Mouse (Mus musculus) T-helper 1 cell (primary cell): Measurements from ENCODE around the gene Pde4d.

Experiments
- in situ Hi-C: fragments of 300-600 bp; cut with MboI, MseI; formaldehyde crosslinking; loops from one replicate; pipeline ENCODE4 v1.15.1; 2025; ENCODE audit warnings: high pct_unique_total_duplicates

The Pde4d gene

DNA sequence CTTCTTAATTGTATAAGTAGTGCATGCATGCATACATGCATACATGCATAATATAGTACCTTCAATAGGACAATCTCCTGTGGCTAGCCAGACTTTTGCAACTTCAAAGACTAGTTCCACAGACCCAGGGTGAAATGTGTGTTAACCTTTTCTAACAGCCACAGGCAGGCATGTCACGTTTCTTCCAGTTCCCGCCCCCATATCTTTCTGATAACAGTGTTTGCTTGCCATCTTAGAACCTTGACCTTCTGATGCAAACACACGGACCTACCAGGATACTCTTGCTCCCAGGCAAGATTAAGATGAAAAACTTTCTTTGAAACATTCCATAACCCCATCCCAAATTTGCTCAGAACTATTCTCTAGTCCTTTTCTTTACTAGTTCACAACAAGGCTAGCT is 1357.7 kb downstream of the Pde4d start:
- in situ Hi-C loops = no loop called here

DNA sequence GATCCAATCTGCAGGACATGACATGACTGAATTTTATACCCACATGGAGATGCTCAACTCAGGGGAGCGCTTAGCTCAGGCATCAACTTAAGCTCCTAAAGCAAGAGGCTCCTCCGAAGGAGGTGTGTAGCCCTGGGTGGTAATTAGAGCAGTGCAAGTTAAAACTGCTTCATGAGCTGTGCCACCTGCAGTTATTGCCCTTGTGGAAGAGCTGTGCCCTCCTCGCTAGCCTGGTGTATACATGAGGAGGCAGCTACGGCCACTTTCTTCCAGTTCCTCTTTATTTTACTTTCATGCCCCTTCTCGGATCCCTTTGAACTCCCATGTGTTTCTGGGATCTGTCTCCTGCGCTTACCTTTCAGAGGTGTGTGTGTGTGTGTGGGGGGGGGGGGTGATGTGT is 1358.3 kb downstream of the Pde4d start:
- in situ Hi-C loops = no loop called here

DNA sequence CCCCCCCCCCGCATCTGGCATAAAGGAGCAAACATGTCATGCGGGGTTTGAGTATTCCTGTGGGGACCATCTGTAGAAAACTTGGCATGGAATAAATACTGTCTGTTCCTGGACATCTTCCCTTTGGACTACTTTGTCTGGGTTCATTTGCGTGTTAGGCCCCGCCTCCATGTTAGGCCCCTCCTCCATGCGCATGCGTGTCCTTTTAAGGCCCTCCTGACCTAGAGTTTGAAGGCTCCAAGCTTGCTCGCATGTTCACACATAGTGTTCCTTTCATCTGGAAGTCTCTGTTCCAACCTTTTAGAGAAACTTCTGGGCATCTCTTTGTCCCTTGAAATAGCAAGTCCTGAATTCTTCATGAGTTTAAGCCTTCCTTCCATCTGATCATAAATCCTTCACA is 1359.2 kb downstream of the Pde4d start:
- in situ Hi-C loops = no loop called here

DNA sequence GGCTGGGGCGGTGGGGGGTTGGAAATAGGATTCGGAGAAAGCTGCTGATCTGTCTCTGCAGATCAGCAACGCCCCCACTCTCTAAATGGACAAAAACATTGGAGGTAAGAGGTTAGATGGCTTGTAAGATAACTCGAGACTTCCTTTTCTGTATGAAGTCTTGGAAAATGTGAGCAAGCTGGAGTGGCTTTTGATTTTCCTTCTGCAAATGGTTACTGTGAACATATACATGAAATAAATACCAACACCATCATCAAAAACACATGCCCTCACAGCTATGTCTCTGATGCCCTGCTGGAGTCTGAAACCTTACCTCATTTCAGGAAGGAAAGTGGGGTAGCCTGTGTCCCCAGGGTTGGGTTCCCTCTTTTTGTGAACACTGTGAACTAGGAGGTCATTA is 1359.9 kb downstream of the Pde4d start:
- in situ Hi-C loops = no loop called here

DNA sequence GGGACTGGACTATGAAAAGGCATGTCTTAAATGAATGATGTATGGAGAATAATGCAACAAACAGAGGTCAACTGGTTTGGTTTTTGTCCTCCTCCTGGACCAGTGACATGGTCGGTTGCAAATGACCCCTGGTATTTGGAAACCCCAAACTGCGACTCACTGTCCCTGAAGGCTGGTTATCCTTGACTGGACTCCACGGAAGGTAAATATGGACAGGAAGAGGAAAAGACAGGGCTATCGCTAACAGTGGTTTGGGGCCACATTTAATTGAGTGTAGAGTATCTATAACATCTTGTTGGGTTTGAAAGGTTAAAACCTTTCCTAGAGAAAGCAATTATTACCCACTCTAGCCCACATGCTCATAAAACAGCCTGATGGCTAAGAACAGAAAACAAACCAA is 1364.2 kb downstream of the Pde4d start:
- in situ Hi-C loops = no loop called here

DNA sequence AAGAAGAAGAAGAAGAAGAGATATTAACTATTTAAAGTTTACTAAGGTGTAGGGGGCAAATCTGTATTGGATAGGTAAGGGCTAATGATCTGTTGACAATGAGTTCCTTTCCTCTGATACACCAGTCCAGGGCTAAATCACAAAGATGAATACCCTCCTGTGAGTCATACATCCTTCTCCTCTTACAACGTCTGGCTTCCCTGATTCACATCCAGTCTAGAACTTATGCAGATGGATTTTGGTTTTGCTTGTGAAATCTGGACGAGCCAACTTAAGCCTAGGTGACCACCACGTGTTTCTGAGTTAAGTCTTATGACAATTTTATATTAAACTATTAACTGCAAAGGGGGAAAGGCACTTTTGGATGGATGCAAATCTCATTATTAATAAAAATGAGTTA is 1369.3 kb downstream of the Pde4d start:
- in situ Hi-C loops = no loop called here

DNA sequence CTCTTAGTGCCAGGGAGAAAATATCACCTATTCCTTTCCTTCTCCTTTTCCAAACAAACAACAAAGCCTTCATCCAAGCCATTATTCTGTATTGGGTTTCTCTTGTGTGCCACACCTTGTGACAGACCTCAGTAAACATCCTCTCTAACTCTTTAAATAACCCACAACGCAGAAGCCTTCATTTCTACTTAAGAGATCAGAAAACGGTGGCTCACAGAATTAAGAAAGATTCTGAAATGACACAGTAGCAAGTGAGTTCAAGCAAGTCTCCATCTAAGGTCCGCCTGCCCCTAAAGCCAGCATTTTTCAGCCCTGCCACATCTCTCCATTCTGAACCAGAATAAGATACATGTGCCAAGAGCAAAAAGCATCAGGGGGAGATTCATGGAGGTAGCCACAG is 1370.4 kb downstream of the Pde4d start:
- in situ Hi-C loops = loop anchor here (5.0 kb wide), 1 partner anchor 82 kb away; no protein-coding TSS in a partner anchor

DNA sequence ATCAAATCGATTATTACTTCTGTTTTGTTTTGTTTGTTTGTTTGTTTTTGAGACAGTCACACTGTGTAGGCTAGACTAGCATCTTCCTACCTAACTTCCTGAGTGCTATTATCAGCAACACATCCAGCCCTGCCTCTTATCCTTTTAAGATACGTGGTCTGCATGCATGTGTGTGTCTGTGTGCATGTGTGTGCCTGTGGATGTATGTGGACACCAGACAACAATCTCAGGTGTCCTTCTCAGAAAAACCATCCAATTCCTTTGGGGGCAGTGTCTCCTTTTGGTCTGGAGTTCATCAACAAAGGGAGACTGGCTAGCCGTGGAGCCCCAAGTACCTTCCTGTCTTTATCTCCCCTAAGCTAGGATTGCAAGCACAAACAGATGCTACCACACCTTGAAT is 1371.1 kb downstream of the Pde4d start:
- in situ Hi-C loops = loop anchor here (5.0 kb wide), 1 partner anchor 81 kb away; no protein-coding TSS in a partner anchor

DNA sequence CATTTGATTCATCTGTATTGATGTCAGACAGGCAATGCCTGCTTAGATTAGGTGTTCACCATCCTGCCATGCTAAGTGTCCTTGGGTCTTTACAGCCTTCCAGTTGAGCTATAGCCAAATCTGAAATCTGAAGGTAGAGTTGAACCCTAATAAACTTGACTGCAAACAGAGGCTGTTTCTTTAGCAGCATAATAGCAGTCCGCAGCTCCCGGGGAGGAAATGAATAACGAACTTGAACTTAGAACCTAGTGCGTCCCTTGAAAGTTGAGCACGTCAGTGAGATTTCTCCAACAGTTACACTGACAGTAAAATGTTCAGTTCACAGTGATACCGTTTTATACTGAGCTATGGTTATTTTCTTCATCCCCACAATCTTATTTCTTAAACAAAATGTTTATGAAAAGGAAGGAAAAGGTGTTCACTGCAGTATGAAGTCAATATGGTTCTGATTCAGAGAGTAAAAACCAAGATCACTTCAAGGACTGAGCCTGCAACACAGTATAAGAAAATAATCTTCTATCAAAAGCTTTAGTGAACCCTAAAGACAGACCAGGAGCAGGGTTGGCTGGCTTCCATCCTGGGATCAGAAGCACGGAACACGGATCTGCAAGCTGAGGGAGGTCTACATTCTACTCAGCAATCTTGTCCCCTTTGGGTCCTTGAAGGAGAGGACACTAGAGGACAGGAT is 1372.1 kb downstream of the Pde4d start:
- in situ Hi-C loops = loop anchor here (5.0 kb wide), 1 partner anchor 80 kb away; no protein-coding TSS in a partner anchor

DNA sequence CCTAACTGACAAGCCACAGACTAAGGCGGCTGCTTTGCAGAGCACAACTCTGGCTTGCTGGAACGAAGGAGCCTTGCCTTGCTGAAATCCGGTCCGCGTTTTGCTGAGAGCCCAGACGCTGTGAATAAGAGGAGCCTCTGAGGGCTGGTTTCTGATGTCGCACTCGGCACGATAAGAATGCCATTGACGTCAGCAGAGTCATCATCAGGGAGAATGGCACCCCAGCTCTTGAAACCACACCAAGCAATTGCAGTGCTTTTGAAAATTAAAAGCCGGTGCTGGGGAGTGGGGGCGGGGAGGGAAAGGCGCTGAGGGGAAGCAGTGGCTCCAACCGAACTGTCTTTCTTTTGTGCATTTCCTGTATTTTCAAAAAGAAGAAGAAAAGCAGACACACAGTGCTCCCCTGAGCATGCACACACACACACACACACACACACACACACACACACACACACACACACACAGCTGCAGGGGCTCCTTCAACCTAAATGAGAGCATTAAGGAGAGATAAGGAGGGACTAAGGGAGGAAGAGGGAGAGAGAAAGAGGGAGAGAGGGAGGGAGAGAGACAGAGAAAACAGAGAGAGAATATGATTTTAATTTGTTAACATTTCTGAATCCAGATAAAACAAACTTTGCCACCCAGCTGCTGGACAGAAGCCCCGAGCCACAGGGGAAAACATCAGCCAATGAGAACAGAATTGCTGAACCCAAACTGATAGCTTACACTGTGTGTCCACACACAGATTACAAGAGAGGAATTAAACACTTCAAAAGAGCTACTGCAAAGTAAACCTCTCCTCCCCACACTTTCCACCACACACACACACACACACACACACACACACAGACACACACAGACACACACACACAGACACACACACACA is 1372.9 kb downstream of the Pde4d start:
- in situ Hi-C loops = loop anchor here (5.0 kb wide), 1 partner anchor 80 kb away; no protein-coding TSS in a partner anchor

DNA sequence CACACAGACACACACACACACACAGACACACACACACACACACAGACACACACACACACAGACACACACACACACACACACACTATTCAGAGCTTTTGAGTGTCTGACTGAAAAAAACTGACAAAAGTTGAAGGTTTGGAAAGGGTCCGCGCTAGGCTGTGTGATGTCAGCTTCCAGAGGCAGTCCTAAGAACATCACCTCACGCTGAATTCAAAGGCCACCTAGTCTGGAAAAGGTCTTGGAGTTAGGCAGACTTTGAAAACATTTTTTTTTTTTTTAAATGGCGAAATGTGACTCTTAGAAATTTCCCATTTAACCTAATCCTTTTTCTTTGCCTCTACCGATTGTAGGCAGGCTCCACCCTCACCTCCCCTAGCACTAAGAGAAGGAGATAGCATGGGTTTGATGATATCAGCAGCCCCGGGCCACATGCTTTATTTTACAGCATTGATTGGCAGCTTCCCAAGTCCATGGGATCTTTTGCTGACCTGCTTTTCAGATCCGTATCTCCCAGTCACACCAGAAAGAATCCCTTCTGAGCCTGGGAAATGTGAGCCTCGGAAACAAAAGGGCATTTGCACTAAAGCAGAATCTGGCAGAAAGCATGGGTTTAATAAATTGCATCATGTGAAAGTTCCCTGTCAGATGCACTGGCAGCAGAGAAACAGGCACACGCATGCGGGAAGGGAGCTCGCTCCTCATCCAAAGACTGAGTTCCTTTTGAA is 1373.7 kb downstream of the Pde4d start:
- in situ Hi-C loops = loop anchor here (5.0 kb wide), 1 partner anchor 79 kb away; no protein-coding TSS in a partner anchor

DNA sequence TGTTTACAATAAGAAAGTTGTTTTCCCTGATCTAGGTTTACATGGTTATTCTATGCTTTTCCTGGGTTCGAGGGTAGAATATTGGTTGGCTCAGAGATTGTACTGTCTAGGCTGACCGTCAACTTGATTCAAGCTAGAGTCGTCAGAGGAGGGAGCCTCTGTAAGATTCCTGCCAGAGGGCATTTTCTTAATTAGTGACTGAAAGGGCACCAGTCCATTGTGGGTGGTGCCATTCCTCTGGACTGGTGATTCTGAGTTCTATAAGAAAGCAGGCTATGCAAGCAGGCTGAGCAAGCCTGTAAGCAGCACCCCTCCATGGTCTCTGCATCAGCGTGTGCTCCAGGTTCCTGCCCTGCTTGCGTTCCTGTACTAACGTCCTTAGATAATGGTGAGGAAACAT is 1376.1 kb downstream of the Pde4d start:
- in situ Hi-C loops = no loop called here

DNA sequence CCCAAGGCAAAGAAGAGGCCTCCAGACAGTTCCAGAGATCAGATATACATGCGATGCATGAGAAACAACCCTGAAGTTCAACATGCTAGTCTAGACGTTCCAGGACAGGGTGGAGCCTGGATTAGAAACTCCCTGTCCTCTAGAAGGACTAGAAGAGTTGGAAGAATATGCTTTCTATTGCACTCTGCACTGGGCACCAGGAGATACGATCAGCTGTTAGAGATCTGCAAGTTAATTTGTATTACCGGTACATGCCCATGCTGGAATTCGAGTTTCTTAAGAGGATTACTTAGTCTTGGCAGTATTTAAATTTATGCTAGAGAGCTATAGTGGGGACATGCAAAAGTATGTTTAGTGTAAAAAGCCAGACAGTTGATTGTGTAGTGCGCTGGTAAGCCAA is 1377.6 kb downstream of the Pde4d start:
- in situ Hi-C loops = no loop called here

DNA sequence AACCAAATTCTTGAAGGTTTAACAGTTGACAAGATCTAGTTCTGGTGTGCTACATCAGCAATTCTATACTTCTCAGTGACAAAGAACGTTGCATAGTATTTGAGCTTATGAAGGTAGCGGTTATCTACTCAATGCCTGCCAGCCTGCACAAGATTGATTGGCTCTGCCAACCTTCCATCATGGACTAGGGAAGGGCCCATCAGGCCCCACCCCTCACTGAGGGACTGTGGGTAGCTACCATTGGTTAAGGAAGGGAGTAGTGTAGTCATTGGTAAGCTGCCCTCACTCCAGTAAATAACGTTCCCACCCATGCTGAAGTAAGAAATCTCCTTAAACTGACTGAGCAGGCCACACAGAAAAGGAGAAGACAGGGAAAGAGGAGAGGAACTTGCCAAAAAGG is 1378.2 kb downstream of the Pde4d start:
- in situ Hi-C loops = no loop called here

DNA sequence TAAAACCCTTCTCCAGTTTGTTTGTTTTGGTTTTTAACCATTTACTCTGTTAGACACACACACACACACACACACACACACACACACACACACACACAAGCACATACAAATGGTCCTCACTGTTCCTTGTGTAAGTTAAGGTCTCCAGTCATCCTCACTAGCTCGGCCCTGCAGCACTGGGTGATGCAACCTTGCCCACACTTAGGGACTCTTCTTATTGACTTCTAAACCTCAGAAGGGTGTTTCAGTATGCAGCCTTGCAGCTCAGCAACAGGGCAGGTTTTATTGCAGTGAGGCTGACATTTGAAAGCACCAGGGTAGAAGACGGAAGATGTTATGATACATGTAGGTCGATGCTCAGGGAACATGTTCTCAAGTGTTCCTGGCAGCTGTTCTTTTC is 1379.7 kb downstream of the Pde4d start:
- in situ Hi-C loops = no loop called here

DNA sequence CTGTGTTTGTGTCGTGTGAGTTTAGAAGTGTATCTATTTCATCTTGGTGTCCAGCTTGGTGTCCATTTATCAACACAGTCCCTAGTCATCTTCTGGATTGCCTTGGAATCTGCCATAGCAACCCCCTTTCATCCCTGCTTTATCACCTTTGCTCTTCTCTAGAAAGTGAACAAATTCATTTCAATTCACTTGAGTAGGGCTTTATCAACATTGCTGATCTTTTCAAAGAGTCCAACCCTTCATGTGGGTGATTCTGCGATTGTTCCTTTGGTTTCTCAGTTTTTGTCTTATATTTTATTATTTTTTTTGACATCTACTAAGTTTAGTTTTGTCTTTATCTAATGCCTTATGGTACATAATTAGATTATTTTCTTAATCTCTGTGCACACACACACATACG is 1385.2 kb downstream of the Pde4d start:
- in situ Hi-C loops = no loop called here

DNA sequence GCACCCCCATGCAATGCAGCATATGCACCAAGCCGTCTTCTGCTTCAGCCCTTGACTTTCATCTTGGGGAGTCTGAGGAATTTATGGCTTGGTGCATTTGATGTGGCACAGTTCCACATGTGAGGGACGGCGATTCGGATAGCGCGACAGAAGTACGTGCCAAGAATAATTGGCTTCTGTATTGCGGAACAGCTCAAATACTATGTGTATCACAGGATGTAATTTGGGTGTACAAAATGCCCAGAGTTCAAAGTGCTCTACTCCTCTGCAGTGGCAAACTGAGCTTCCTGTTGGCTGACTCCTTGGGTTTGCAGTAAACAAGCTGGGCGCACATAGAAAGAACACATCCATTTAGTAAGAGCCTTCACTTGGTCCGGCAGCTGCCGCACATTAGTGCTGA is 1387.7 kb downstream of the Pde4d start:
- in situ Hi-C loops = no loop called here

DNA sequence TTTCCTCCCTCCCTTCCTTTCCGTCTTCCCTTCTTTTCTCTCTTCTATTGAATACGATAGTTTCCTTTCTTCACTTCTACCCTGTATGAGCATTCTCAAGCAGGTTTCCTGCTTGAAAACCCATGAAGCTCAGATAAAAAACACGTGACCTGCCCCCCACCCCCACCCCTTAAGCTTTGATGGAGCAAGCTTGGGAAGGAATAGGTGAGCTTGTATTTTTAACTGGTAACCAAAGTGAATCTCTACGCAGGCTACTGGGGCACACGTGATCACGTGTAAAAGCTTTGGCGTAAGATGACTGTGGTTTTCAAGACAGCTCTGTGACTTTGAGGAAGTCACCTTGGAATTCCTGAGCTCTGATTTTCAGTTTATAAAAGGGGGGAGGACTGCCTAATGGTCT is 1388.2 kb downstream of the Pde4d start:
- in situ Hi-C loops = no loop called here

DNA sequence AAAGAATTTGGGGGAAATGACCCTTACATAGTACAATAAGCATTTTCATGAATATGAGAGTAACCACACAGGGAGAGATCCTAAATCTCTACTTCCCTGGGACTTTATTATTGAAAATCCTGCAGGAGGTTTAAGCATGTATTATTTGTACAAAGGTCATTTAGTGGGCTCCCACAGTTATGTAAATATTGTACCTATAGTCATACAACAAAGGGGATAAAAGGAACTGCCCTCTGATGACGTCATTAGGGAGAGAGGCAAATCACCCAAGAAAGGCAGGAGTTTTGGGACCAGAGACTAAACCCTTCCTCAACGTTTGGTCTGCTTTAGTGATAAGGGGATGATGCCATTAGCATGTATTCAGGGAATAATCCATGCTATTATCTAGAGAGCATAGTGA is 1390.5 kb downstream of the Pde4d start:
- in situ Hi-C loops = loop anchor here (10.0 kb wide), 1 partner anchor 55 kb away; no protein-coding TSS in a partner anchor

DNA sequence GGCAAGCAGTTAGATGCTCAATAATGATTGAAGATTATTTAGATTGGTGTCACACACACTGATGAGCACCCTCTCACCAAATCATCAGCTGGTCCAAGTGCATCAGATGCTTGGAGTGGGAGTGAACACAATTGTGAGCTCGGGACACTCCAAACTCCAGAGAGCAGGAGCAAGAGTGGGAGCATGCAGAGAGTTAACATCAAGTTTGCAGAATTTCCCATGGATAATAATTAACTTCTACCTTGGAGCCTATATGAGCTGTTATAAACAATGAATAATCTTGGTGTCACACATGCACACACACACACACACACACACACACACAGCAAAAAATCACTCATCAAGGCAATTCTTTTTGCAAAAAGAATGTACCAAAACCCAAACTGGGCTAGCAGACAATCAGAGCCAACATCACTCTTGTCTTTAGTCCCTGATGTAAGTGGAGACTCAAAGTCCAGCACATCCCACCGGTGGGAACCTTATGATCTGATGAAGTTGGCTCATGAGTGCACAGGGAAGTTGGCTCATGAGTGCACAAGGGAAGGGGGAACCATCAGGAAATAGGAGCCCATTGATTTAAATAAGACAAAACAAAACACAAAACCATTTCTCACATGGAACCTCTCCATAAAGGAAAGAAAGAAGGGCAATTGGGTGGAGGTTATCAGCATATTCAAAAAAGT is 1391.5 kb downstream of the Pde4d start:
- in situ Hi-C loops = loop anchor here (10.0 kb wide), 1 partner anchor 54 kb away; no protein-coding TSS in a partner anchor

DNA sequence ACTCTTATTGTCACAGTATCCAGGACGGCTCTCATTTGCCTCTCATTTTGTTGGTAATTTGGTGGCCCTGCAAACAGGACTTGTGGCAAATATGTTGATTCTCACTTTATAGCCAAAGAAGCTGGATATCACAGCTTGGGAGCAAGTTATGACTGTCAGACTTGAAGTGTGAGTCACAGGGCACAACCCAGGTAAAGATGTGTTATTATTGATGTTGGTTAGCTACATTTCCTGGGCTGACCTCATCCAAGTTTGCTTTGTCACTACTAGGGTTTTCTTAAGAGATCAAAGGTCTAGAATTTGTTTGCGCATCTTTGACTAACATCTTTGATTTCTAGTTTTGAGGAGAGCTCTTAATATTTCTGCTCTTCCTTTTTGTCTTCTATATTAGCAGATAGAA is 1393.2 kb downstream of the Pde4d start:
- in situ Hi-C loops = loop anchor here (10.0 kb wide), 1 partner anchor 52 kb away; no protein-coding TSS in a partner anchor
